Mouse (Mus musculus) sigmoid colon, adult 10 weeks (tissue): ENCODE data around the gene Crip1. TPM values are rescaled to one million over a fixed set of nuclear protein-coding genes. Genes with fewer than 3 reads are reported as not detected.

Source experiments
- polyA plus RNA-seq: library from polyadenylated mRNA; stranded (reverse); fragments of 350-450 nt; fragmentation: Illumina TruSeq; extraction: RNeasy Lipid Tissue Mini Kit (QIAGEN cat#74804); gene quantifications from one replicate; pipeline ENCODE4 v1.2.3, GENCODE M21; 2014; ENCODE audit warnings: low read depth, low replicate concordance

The Crip1 gene
- polyA plus RNA-seq: 12.1 TPM

DNA sequence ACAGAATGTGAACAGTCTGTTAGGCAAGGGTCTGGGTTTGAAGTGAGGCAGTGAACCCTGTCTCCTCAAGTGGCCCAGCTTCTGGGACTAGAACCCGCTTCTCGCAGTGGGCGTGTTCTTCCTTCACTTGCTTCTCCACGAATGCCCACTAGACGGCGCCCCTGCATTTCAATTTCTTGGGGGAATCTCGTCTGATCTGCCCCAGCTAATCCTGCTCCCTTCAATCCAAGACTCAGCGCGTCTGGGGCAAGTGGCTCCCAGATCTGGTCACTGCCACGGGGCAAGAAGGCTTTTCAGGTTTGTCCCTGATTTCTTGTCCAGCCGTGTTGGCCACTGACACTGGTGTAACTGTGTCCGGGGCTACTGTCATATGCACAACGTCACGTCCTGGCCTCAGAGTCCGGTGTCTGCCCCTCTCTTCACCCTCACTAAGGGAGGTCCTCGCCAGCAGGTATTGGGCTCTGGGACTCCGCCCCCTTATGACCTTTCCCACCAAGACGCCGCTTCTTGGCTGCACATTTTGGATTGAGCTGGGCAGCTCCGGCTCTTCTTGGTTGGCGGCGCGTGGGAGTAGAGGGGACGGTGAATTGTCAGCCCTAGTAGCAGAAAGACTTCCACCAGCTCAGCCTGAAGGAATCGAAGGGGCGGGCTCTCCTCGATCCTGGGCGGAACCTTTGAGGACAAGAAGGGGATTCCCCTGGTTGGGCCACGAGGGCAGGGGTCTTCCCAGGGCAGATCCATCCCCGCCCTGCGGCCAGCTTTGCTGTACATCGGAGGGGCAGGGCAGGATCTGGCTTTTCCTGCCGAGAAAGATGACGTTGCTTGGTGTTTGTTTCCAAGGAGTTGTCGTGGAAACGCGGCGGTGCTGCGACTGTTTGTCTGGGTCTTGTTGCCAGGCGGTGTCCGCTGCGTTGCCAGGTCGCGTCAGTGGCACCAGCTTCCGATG, at the start of gene Crip1:
Crip1 (plus strand) TSS at position 205 of the 946 bp plus-strand sequence.

DNA sequence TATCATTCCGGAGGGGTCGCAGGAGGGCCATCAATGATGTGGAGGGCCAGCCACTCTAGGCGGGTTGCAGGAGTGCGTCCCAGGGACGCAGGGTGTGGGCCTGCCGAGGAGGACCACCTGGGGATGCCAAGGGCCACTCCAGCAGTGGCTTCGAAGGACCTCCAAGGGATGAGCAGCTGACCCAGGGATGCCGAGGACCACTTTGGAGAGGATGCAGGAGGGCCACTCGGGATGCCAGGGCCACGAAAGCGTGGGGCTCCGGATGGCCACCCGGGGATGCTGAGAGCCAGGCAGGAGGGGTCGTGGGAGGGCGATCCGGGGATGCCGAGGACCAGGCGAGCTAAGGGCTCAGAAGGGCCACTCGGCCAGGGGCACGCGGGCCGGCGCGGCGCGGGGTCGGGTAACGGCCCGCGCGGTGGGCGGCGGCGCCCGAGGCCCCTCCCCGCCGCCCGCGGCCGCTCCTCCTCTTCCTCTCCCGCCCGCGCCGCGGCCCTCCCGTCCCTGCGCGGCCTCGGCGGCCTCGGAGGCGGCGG, 48.3 kb upstream of the Crip1 start, which contains the start of gene Mta1:
Mta1 (plus strand) TSS at position 530 of the 533 bp plus-strand sequence.

DNA sequence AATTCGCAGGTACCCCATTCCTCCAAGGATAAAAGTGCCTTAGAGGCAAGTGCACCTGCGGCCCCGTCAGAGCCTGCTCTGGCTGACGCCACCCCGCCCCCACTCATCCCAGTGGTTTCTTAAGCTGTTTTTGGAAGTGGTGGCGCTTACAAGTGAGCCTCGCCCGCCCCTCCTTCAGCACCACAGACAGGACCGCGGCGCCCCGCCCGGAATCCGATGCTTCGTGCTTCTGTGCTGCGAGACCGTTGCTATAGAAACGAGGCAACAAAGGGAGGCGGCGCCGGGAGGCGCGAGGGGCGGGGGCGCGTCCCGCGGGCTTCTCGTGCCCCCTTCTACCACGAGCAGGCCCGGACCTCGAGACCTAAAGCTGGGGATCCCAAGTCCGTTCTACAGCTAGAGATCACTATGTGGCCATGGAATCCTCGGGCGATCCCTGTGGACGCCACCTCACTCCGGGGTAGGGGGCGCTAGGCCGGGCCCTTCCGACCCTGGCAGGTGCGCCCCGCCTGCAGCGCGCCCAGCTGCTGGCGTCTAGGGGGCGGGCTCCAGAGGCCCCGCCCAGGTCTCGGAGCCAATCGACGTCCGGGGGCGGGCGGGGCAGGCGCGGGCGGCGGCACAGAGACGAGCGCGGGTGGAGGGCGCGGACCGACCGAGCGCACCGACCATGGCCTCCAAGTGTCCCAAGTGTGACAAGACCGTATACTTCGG, 6.1 kb upstream of the Crip1 start, which contains the start of gene Crip2:
Crip2 (plus strand) TSS at position 329 of the 708 bp plus-strand sequence.

DNA sequence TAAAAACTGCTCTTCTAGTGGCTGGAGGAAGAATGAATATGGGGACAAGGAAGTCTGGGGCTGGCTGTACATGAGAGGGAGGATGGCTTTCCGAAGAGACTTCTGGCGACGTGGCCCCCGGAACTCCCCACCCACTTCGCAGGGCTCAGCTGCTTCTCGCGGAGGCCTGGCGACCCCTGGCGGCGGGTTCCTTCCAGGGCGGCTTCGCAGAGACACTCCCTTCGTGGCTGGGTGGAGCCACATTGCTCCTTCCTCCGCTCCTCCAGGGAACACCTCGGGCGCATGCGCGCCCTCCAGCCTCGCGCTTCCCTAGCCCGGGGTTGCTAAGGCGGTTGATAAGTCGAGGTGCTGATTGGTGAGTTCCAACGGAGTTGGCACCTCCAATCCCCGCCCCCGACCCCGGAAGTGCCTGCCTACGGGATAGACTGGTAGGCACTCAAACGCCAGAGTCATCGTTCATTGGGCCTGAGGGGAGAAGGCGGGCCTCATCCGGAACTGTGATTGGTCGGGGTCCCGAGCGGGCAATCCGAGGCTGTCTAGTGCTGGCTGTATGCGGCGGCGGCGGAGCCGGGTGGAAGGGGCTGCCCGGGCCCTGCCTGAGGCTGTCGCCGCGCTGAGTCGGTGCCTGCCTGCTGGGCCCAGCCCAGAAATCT, 9.9 kb downstream of the Crip1 start, which contains the start of gene Tedc1:
Tedc1 (plus strand) TSS at position 535 of the 653 bp plus-strand sequence.

DNA sequence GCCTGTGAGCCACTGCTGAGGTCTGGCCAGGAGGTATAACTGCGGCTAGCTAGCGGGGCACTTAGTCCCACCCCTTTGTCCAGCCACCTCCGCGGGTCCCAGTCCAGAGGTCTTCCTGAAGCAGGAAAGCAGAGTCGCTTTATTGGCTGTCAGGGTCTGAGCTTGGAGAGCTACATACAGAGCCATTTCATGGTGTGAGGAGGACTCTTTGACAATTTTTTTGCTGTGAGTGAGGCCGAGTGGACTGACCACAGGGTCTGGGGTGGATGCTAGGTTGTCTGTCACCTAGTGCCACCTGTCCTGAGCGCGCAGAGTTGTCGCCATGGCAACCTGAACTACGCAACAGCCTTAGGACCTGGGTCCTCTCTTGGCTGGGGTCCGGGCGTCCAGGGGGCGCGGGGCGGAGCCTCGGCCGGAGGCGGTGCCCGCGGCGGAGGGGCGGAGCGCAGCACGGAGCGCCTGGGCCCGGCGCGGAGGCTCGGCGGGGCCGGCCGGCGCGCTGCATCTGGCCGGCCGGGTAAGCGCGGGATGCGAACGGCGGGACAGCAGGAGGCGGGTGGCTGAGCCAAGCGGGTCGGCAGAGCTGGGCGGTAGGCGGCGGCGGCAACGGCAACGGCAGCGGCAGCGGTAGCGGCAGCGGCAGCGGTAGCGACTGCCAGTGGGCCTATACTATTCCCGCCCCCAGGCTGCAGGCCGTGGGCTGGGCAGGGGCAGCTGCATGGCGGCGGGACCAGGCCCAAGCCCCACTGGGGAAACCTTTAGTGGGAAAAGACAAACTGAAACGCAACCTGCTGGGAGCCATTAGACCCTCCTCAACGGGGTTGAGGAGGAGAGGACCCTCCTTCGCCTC, 39.6 kb downstream of the Crip1 start, which contains the start of gene Tmem121:
Tmem121 (plus strand) TSS at position 489 of the 850 bp plus-strand sequence.

Other genes starting within 250 kb of the Crip1 start
- 0.09 TPM for gene Jag2, start 216.5 kb upstream of the Crip1 start, polyA plus RNA-seq
- not detected for gene Nudt14, start 204.2 kb upstream of the Crip1 start, polyA plus RNA-seq
- gene Btbd6, start 169.8 kb upstream of the Crip1 start, polyA plus RNA-seq: 1.6 TPM
- gene Brf1, start 145.6 kb upstream of the Crip1 start, polyA plus RNA-seq: 20.3 TPM
- gene Pacs2, start 131.8 kb upstream of the Crip1 start, polyA plus RNA-seq: 6.5 TPM
- not detected for gene Tex22, start 71.8 kb upstream of the Crip1 start, polyA plus RNA-seq
- gene Mta1, start 48.0 kb upstream of the Crip1 start, polyA plus RNA-seq: 7.2 TPM
- gene Crip2, start 6.1 kb upstream of the Crip1 start, polyA plus RNA-seq: not detected
- 0.38 TPM for gene Tedc1, start 10.1 kb downstream of the Crip1 start, polyA plus RNA-seq
- gene Tmem121, start 39.6 kb downstream of the Crip1 start, polyA plus RNA-seq: not detected